Mouse (Mus musculus) heart, adult 2 months (tissue): ENCODE measurements around the gene Ifna1. TPM values are rescaled to one million over a fixed set of nuclear protein-coding genes. Genes with fewer than 3 reads are reported as not detected.

Source experiments
- DNase-seq, 2 experiments: peaks; one replicate each; pipeline ENCODE4 v3.0.0; 2021
- H3K27ac ChIP-seq: fragments of 200-600 bp; 2 replicates; pipeline ENCODE4 v1.8.1; 2022
- H3K27me3 ChIP-seq: fragments of 200-500 bp; 2 replicates; pipeline ENCODE4 v1.6.1; 2012; ENCODE audit warnings: mild to moderate bottlenecking, low read length, inconsistent platforms, mixed read lengths; ENCODE audit not compliant: control insufficient read depth, insufficient read depth
- H3K36me3 ChIP-seq: fragments of 200-500 bp; 2 replicates; pipeline ENCODE4 v1.6.1; 2012; ENCODE audit warnings: low read length, inconsistent platforms; ENCODE audit not compliant: control insufficient read depth, insufficient read depth
- H3K4me1 ChIP-seq: fragments of 200-500 bp; 2 replicates; pipeline ENCODE4 v1.6.1; 2011; ENCODE audit warnings: low read length; ENCODE audit not compliant: control insufficient read depth, insufficient read depth
- H3K4me3 ChIP-seq: fragments of 200-600 bp; 2 replicates; pipeline ENCODE4 v1.8.1; 2022
- H3K79me2 ChIP-seq: fragments of 200-500 bp; replicated peaks from 2 replicates; pipeline ENCODE4 v1.6.1; 2012; ENCODE audit warnings: mild to moderate bottlenecking, inconsistent platforms, low read length, moderate library complexity, mixed read lengths; ENCODE audit not compliant: control insufficient read depth, insufficient read depth
- H3K9ac ChIP-seq: fragments of 200-500 bp; 2 replicates; pipeline ENCODE4 v1.6.1; 2012; ENCODE audit warnings: low read depth, mild to moderate bottlenecking, control low read depth, inconsistent platforms, low read length, mixed read lengths
- CTCF ChIP-seq: fragments of 200-600 bp; IDR thresholded peaks from 2 replicates; pipeline ENCODE4 v1.8.1; 2022; ENCODE audit warnings: antibody characterized with exemption, mild to moderate bottlenecking, moderate library complexity
- EP300 ChIP-seq: fragments of 200-500 bp; IDR thresholded peaks from 2 replicates; pipeline ENCODE4 v1.6.1; 2011; ENCODE audit warnings: low read depth, low read length, control low read depth; ENCODE audit not compliant: insufficient read depth
- POLR2A ChIP-seq: fragments of 200-500 bp; IDR thresholded peaks from 2 replicates; pipeline ENCODE4 v1.6.1; 2011; ENCODE audit warnings: mild to moderate bottlenecking, low read depth, low read length, control low read depth; ENCODE audit not compliant: insufficient read depth
- WGBS: fragments of 180-500 bp; shearing (Covaris S2); methylation state at CpG from one replicate; pipeline ENCODE4 v1.1.7; 2018; 5-methylcytosine and 5-hydroxymethylcytosine counted together
- intact Hi-C: fragments of 180-260 bp; cut with DNase I; formaldehyde crosslinking; loops from one replicate; pipeline ENCODE4 v1.15.1; 2025
- polyA plus RNA-seq: library from polyadenylated mRNA; depleted of rRNA; stranded (reverse); fragments of >200 nt; gene quantifications from 2 replicates; pipeline ENCODE4 v1.2.3, GENCODE M21; 2012; rRNA removed
- total RNA-seq, 2 experiments: library from RNA; stranded (reverse); gene quantifications; 2 replicates each; pipeline ENCODE4 v1.2.3; 2021

Ifna1 gene
- total and polyA plus RNA-seq, 3 experiments, result not detected

DNA sequence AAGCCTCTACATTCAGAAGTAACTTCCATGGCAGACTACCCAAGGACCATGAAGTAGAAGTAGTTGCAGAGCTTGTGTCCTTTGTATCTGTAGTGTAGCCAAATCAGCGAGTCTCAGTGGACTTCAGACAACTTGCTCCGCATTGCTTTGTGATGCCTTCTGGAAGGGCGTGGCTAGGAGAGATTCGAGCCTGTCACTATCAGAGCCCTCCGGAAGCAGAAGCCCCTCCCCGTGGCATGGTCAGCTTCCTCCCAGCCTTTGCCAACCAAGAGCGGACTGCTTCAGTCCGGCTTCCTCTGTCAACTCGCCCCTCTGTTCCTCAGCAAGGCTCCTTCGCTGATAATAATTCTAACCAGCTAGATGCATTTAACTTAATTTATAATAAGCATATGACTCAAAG is 28.4 kb downstream of the Ifna1 start:
- DNase-seq, result no peak
- 25% methylated on average over 10 of the region's 10 CpGs for WGBS
- H3K27me3 ChIP-seq, result no peaks in the 10 kb centered on the region
- H3K9ac ChIP-seq, result no peak overlapping the region
- H3K4me1 ChIP-seq, result no peaks in the 10 kb centered on the region
- intact Hi-C loops, result no loop called here
- H3K79me2 ChIP-seq, result no peaks in the 10 kb centered on the region
- H3K36me3 ChIP-seq, result no peaks in the 10 kb centered on the region
- TF ChIP-seq EP300, result no peak
- no peak for TF ChIP-seq CTCF
- no peak for TF ChIP-seq POLR2A
- no peak overlapping the region for H3K27ac ChIP-seq
- H3K4me3 ChIP-seq, result no peak overlapping the region

DNA sequence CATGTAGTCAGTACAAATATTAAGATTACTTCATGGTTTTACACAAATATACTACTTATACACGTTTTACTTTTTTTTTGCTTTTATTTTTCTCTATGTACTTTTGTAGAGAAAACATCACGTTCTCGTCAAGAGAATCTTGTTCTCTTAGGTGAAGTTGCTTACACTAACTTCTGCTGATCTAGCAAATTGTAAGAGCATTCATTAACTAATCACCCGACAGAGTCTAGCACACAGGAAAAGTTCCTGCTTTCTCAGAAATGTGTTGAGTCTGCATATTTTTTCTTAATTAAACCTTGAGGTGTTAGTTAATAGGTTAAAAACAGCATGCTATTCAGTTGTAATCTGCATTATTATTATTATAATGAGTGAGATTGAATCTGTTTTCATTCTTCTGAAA is 28.9 kb downstream of the Ifna1 start:
- TF ChIP-seq EP300 (no peak), CTCF (no peak), POLR2A (no peak)
- H3K79me2 ChIP-seq, result no peaks in the 10 kb centered on the region
- DNase-seq, result no peak
- 68% methylated on average over 4 of the region's 4 CpGs for WGBS
- intact Hi-C loops, result no loop called here
- no peak overlapping the region for H3K27ac ChIP-seq
- H3K4me1 ChIP-seq, result no peaks in the 10 kb centered on the region
- no peaks in the 10 kb centered on the region for H3K36me3 ChIP-seq
- no peaks in the 10 kb centered on the region for H3K27me3 ChIP-seq
- no peak overlapping the region for H3K9ac ChIP-seq
- no peak overlapping the region for H3K4me3 ChIP-seq

DNA sequence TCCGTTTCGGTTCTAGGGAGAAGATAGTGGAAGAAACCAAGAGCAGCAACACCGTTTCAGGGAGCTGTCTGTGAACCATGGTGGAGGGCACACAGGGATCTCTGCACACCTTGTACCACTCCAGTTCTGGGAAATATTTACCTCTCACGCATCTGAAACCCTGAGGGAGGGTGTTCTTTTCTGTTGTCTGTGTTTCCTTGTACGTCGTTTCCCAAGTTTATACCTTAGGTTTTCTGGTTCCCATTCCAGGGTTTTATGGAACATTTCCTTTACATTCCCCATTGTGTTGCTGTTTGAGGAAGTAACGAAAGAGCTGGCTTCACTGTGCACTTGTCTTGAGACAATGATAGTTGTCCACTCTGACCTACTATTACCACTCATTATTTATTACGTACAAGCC is 30.2 kb downstream of the Ifna1 start, which contains the start of gene Ifne:
Gene Ifne, minus strand, starts transcription at position 101 of the 400 bp plus-strand sequence.
- DNase-seq, result no peak
- no peaks in the 10 kb centered on the region for H3K79me2 ChIP-seq
- intact Hi-C loops, result no loop called here
- H3K4me1 ChIP-seq, result no peaks in the 10 kb centered on the region
- H3K4me3 ChIP-seq, result no peak within 1 kb of the TSS
- no peak within 1 kb of the TSS for H3K9ac ChIP-seq
- no peak for TF ChIP-seq EP300
- no peak for TF ChIP-seq POLR2A
- no peak for TF ChIP-seq CTCF
- 68% methylated on average over 8 of the region's 8 CpGs for WGBS
- no peaks in the 10 kb centered on the region for H3K36me3 ChIP-seq
- H3K27ac ChIP-seq, result no peak within 1 kb of the TSS
- H3K27me3 ChIP-seq, result no peaks in the 10 kb centered on the region

DNA sequence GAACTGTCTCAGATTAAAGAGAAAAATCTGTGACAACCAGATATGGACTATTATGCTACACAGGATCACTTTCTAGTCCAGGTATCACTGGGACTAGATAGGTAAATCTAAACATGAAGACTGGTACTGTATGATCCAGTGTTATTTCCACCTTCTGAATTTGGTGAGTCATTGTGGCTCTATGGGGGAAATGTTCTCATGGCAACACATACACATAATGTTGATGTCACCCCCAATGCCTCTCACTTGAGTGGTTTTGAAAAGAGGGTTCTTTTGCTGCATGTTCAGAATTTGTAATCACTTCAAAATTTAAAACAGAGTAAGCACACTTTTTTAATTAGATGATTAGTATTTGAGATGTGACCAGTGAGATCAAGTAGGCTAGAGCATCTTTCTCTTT is 38.3 kb downstream of the Ifna1 start:
- Histone ChIP-seq H3K27me3 (no peaks in the 10 kb centered on the region), H3K27ac (no peak overlapping the region), H3K9ac (no peak overlapping the region), H3K4me3 (no peak overlapping the region), H3K36me3 (no peaks in the 10 kb centered on the region), H3K79me2 (no peaks in the 10 kb centered on the region), H3K4me1 (no peaks in the 10 kb centered on the region)
- intact Hi-C loops, result no loop called here
- DNase-seq, result no peak
- TF ChIP-seq POLR2A (no peak), CTCF (no peak), EP300 (no peak)

DNA sequence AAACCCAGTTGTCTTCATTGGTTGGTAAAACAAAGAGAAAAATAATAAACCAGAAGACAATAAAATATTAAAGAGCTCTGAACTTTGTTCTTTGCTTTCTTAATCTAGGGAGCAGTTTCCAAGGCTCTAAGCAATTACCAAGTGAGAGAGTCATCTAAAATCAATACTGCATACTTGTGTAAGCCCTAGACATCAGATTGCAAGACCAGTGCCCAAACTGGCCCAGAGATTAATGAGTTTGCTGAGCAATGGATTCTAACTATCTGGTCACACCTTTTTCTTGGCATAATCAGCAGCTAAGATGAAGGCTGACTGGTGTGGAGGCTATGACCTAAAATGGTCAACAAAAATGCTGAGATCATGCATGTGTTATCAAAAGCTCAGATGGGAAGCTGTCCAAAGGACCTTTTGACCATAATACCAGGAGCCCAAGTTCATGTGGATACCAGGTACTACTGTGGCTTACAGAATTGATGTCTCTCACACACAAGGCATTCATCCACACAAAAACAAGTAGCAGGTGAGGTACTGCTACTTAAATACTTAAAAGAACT is 43.4 kb downstream of the Ifna1 start:
- intact Hi-C loops, result no loop called here
- H3K36me3 ChIP-seq, result no peaks in the 10 kb centered on the region
- H3K27ac ChIP-seq, result no peak overlapping the region
- TF ChIP-seq CTCF, result no peak
- no peak for TF ChIP-seq EP300
- no peak for TF ChIP-seq POLR2A
- no peaks in the 10 kb centered on the region for H3K27me3 ChIP-seq
- no peaks in the 10 kb centered on the region for H3K4me1 ChIP-seq
- no peak for DNase-seq
- no peak overlapping the region for H3K9ac ChIP-seq
- no peaks in the 10 kb centered on the region for H3K79me2 ChIP-seq
- H3K4me3 ChIP-seq, result no peak overlapping the region

Other genes with a start within 250 kb of the Ifna1 start
- gene Ifna12, start 246.7 kb upstream of the Ifna1 start, total RNA-seq, result not detected
- gene Ifna12, start 246.7 kb upstream of the Ifna1 start, polyA plus RNA-seq, result not detected in 2 replicates
- gene C87499, start 215.7 kb upstream of the Ifna1 start, total RNA-seq, result not detected
- gene C87499, start 215.7 kb upstream of the Ifna1 start, polyA plus RNA-seq, result not detected in 2 replicates
- not detected for gene Ifna13, start 205.6 kb upstream of the Ifna1 start, total RNA-seq
- not detected in 2 replicates for gene Ifna13, start 205.6 kb upstream of the Ifna1 start, polyA plus RNA-seq
- not detected for gene Ifna16, start 173.2 kb upstream of the Ifna1 start, total RNA-seq
- not detected in 2 replicates for gene Ifna16, start 173.2 kb upstream of the Ifna1 start, polyA plus RNA-seq
- not detected for gene Ifna2, start 166.2 kb upstream of the Ifna1 start, total RNA-seq
- gene Ifna2, start 166.2 kb upstream of the Ifna1 start, polyA plus RNA-seq, result not detected in 2 replicates
- not detected for gene Ifnab, start 158.7 kb upstream of the Ifna1 start, total RNA-seq
- gene Ifnab, start 158.7 kb upstream of the Ifna1 start, polyA plus RNA-seq, result not detected in 2 replicates
- gene Gm26566, start 128.3 kb upstream of the Ifna1 start, total RNA-seq, result under 1 TPM in 1 of 2 experiments, not detected in 1; 0.36 TPM
- gene Gm26566, start 128.3 kb upstream of the Ifna1 start, polyA plus RNA-seq, result 0.20 TPM in 1 of 2 replicates, not detected in the other
- 10 to 100 TPM; 71.0 to 71.1 TPM for gene Klhl9, start 127.6 kb upstream of the Ifna1 start, total RNA-seq
- gene Klhl9, start 127.6 kb upstream of the Ifna1 start, polyA plus RNA-seq, result 11.8 and 26.1 TPM in 2 replicates
- gene Gm13271, start 95.2 kb upstream of the Ifna1 start, total RNA-seq, result not detected
- gene Gm13271, start 95.2 kb upstream of the Ifna1 start, polyA plus RNA-seq, result not detected in 2 replicates
- gene Gm13283, start 90.0 kb upstream of the Ifna1 start, total RNA-seq, result not detected
- not detected in 2 replicates for gene Gm13283, start 90.0 kb upstream of the Ifna1 start, polyA plus RNA-seq
- not detected for gene Gm13290, start 76.3 kb upstream of the Ifna1 start, total RNA-seq
- gene Gm13290, start 76.3 kb upstream of the Ifna1 start, polyA plus RNA-seq, result not detected in 2 replicates
- gene Gm13289, start 73.2 kb upstream of the Ifna1 start, total RNA-seq, result not detected
- not detected in 2 replicates for gene Gm13289, start 73.2 kb upstream of the Ifna1 start, polyA plus RNA-seq
- not detected for gene Gm13272, start 70.2 kb upstream of the Ifna1 start, total RNA-seq
- not detected in 2 replicates for gene Gm13272, start 70.2 kb upstream of the Ifna1 start, polyA plus RNA-seq
- not detected for gene Ifnz, start 68.0 kb upstream of the Ifna1 start, total RNA-seq
- not detected in 2 replicates for gene Ifnz, start 68.0 kb upstream of the Ifna1 start, polyA plus RNA-seq
- not detected for gene Gm13276, start 64.4 kb upstream of the Ifna1 start, total RNA-seq
- not detected in 2 replicates for gene Gm13276, start 64.4 kb upstream of the Ifna1 start, polyA plus RNA-seq
- not detected for gene Gm13277, start 61.5 kb upstream of the Ifna1 start, total RNA-seq
- gene Gm13277, start 61.5 kb upstream of the Ifna1 start, polyA plus RNA-seq, result not detected in 2 replicates
- not detected for gene Gm13278, start 58.5 kb upstream of the Ifna1 start, total RNA-seq
- gene Gm13278, start 58.5 kb upstream of the Ifna1 start, polyA plus RNA-seq, result not detected in 2 replicates
- gene Gm13275, start 55.6 kb upstream of the Ifna1 start, total RNA-seq, result not detected
- gene Gm13275, start 55.6 kb upstream of the Ifna1 start, polyA plus RNA-seq, result not detected in 2 replicates
- not detected for gene Gm13279, start 52.7 kb upstream of the Ifna1 start, total RNA-seq
- not detected in 2 replicates for gene Gm13279, start 52.7 kb upstream of the Ifna1 start, polyA plus RNA-seq
- gene Gm13285, start 50.4 kb upstream of the Ifna1 start, total RNA-seq, result not detected
- not detected in 2 replicates for gene Gm13285, start 50.4 kb upstream of the Ifna1 start, polyA plus RNA-seq
- gene Gm13287, start 46.8 kb upstream of the Ifna1 start, total RNA-seq, result not detected
- gene Gm13287, start 46.8 kb upstream of the Ifna1 start, polyA plus RNA-seq, result not detected in 2 replicates
- not detected for gene Gm13288, start 44.6 kb upstream of the Ifna1 start, total RNA-seq
- gene Gm13288, start 44.6 kb upstream of the Ifna1 start, polyA plus RNA-seq, result not detected in 2 replicates
- not detected for gene Ifna7, start 33.9 kb upstream of the Ifna1 start, total RNA-seq
- gene Ifna7, start 33.9 kb upstream of the Ifna1 start, polyA plus RNA-seq, result not detected in 2 replicates
- gene Ifna11, start 30.1 kb upstream of the Ifna1 start, total RNA-seq, result not detected
- not detected in 2 replicates for gene Ifna11, start 30.1 kb upstream of the Ifna1 start, polyA plus RNA-seq
- gene Ifna6, start 22.7 kb upstream of the Ifna1 start, total RNA-seq, result not detected
- not detected in 2 replicates for gene Ifna6, start 22.7 kb upstream of the Ifna1 start, polyA plus RNA-seq
- gene Ifna5, start 14.6 kb upstream of the Ifna1 start, total RNA-seq, result not detected
- gene Ifna5, start 14.6 kb upstream of the Ifna1 start, polyA plus RNA-seq, result not detected in 2 replicates
- not detected for gene Ifna4, start 8.2 kb upstream of the Ifna1 start, total RNA-seq
- gene Ifna4, start 8.2 kb upstream of the Ifna1 start, polyA plus RNA-seq, result not detected in 2 replicates
- gene Ifne, start 30.1 kb downstream of the Ifna1 start, total RNA-seq, result not detected
- not detected in 2 replicates for gene Ifne, start 30.1 kb downstream of the Ifna1 start, polyA plus RNA-seq